Mouse (Mus musculus): ENCODE results near the gene Aldh9a1. TPM values are rescaled to one million over a fixed set of nuclear protein-coding genes. Genes with fewer than 3 reads are reported as not detected.
A peak's percentile ranks its signal among the peaks of the same experiment; 100 is the strongest.

Aldh9a1 gene
- polyA plus RNA-seq, 1 experiment from 2014 or later, result 185 TPM

- Histone ChIP-seq H3K4me2 (replicated peaks; ENCODE audit: low read depth) (no peak overlapping the region), H3K4me1 (replicated peaks; ENCODE audit: control insufficient read depth, insufficient read depth, low read length) (peaks cover 18% of the 10 kb centered on the region; the same call in 1 of the 2 replicates), H3K36me3 (ENCODE audit: control insufficient read depth, insufficient read depth) (no peaks in the 10 kb centered on the region), H3K9me3 (ENCODE audit: control insufficient read depth) (no peaks in the 10 kb centered on the region), H3K27me3 (replicated peaks; ENCODE audit: control insufficient read depth, insufficient read depth, low read length) (no peaks in the 10 kb centered on the region), H3K27ac (ENCODE audit: low read depth, low read length) (0 out of 2 replicates have a peak overlapping the region, but pooled peaks have one; percentile 78), H3K9ac (ENCODE audit: low read depth, low read length) (no peak overlapping the region), H3K4me3 (ENCODE audit: low read depth, low read length) (no peak overlapping the region)
- ATAC-seq, result no peak
- no peak for TF ChIP-seq CTCF (IDR thresholded peaks at IDR 0.05; ENCODE audit: low read depth)
- 56% methylated on average over 2 of the region's 2 CpGs for WGBS
Observed at GRCm38 (mm10) chr1:167386466-167386865, 36.7 kb downstream of the Aldh9a1 start.

- Histone ChIP-seq H3K27ac (ENCODE audit: low read depth, low read length) (peak overlapping the region; percentile 78), H3K9ac (ENCODE audit: low read depth, low read length) (no peak overlapping the region), H3K4me1 (replicated peaks; ENCODE audit: control insufficient read depth, insufficient read depth, low read length) (peaks cover 11% of the 10 kb centered on the region; the same call in 1 of the 2 replicates), H3K4me2 (replicated peaks; ENCODE audit: low read depth) (no peak overlapping the region), H3K27me3 (replicated peaks; ENCODE audit: control insufficient read depth, insufficient read depth, low read length) (no peaks in the 10 kb centered on the region), H3K9me3 (ENCODE audit: control insufficient read depth) (no peaks in the 10 kb centered on the region), H3K36me3 (ENCODE audit: control insufficient read depth, insufficient read depth) (no peaks in the 10 kb centered on the region), H3K4me3 (ENCODE audit: low read depth, low read length) (no peak overlapping the region)
- WGBS, result 34% methylated on average over 2 of the region's 2 CpGs
- peak; percentile 60 for ATAC-seq
- TF ChIP-seq CTCF (IDR thresholded peaks at IDR 0.05; ENCODE audit: low read depth), result no peak
Observed at GRCm38 (mm10) chr1:167387310-167387709, 37.5 kb downstream of the Aldh9a1 start.

GRCm38 (mm10) chr1:167387796-167388195 lies 38.0 kb downstream of the Aldh9a1 start:
- Histone ChIP-seq H3K4me2 (replicated peaks; ENCODE audit: low read depth) (no peak overlapping the region), H3K4me1 (replicated peaks; ENCODE audit: control insufficient read depth, insufficient read depth, low read length) (peaks cover 11% of the 10 kb centered on the region; the same call in 1 of the 2 replicates), H3K27me3 (replicated peaks; ENCODE audit: control insufficient read depth, insufficient read depth, low read length) (no peaks in the 10 kb centered on the region), H3K9ac (ENCODE audit: low read depth, low read length) (no peak overlapping the region), H3K36me3 (ENCODE audit: control insufficient read depth, insufficient read depth) (no peaks in the 10 kb centered on the region), H3K27ac (ENCODE audit: low read depth, low read length) (peak overlapping the region; percentile 46; the same call in 1 of the 2 replicates), H3K4me3 (ENCODE audit: low read depth, low read length) (no peak overlapping the region), H3K9me3 (ENCODE audit: control insufficient read depth) (no peaks in the 10 kb centered on the region)
- ATAC-seq, result no peak
- no peak for TF ChIP-seq CTCF (IDR thresholded peaks at IDR 0.05; ENCODE audit: low read depth)
- WGBS, result 68% methylated on average over 3 of the region's 3 CpGs

- H3K4me1 ChIP-seq (replicated peaks; ENCODE audit: control insufficient read depth, insufficient read depth, low read length), result peaks cover 11% of the 10 kb centered on the region; the same call in 1 of the 2 replicates
- H3K36me3 ChIP-seq (ENCODE audit: control insufficient read depth, insufficient read depth), result no peaks in the 10 kb centered on the region
- H3K27ac ChIP-seq (ENCODE audit: low read depth, low read length), result peak overlapping the region; percentile 60
- WGBS, result 82% methylated on average over 6 of the region's 6 CpGs
- TF ChIP-seq CTCF (IDR thresholded peaks at IDR 0.05; ENCODE audit: low read depth), result no peak
- H3K9me3 ChIP-seq (ENCODE audit: control insufficient read depth), result no peaks in the 10 kb centered on the region
- no peak overlapping the region for H3K4me3 ChIP-seq (ENCODE audit: low read depth, low read length)
- H3K27me3 ChIP-seq (replicated peaks; ENCODE audit: control insufficient read depth, insufficient read depth, low read length), result no peaks in the 10 kb centered on the region
- no peak overlapping the region for H3K4me2 ChIP-seq (replicated peaks; ENCODE audit: low read depth)
- no peak for ATAC-seq
- no peak overlapping the region for H3K9ac ChIP-seq (ENCODE audit: low read depth, low read length)
Observed at GRCm38 (mm10) chr1:167388571-167388970, 38.8 kb downstream of the Aldh9a1 start.

- peak overlapping the region; percentile 65 for H3K27ac ChIP-seq (ENCODE audit: low read depth, low read length)
- no peaks in the 10 kb centered on the region for H3K36me3 ChIP-seq (ENCODE audit: control insufficient read depth, insufficient read depth)
- peaks cover 11% of the 10 kb centered on the region; the same call in 1 of the 2 replicates for H3K4me1 ChIP-seq (replicated peaks; ENCODE audit: control insufficient read depth, insufficient read depth, low read length)
- no peak for TF ChIP-seq CTCF (IDR thresholded peaks at IDR 0.05; ENCODE audit: low read depth)
- no peak overlapping the region for H3K9ac ChIP-seq (ENCODE audit: low read depth, low read length)
- no peaks in the 10 kb centered on the region for H3K27me3 ChIP-seq (replicated peaks; ENCODE audit: control insufficient read depth, insufficient read depth, low read length)
- no peak overlapping the region for H3K4me3 ChIP-seq (ENCODE audit: low read depth, low read length)
- no peaks in the 10 kb centered on the region for H3K9me3 ChIP-seq (ENCODE audit: control insufficient read depth)
- 49% methylated on average over 7 of the region's 7 CpGs for WGBS
- no peak overlapping the region for H3K4me2 ChIP-seq (replicated peaks; ENCODE audit: low read depth)
- ATAC-seq, result peak; percentile 27
Observed at GRCm38 (mm10) chr1:167389584-167389983, 39.8 kb downstream of the Aldh9a1 start.

GRCm38 (mm10) chr1:167390381-167390780 lies 40.6 kb downstream of the Aldh9a1 start:
- 43% methylated on average over 4 of the region's 4 CpGs for whole genome bisulfite sequencing
- Histone ChIP-seq H3K27ac (ENCODE audit: low read depth, low read length) (peak overlapping the region; percentile 65), H3K27me3 (replicated peaks; ENCODE audit: control insufficient read depth, insufficient read depth, low read length) (no peaks in the 10 kb centered on the region), H3K4me2 (replicated peaks; ENCODE audit: low read depth) (peak overlapping the region; percentile 87; the same call in 1 of the 2 replicates), H3K4me1 (replicated peaks; ENCODE audit: control insufficient read depth, insufficient read depth, low read length) (peaks cover 11% of the 10 kb centered on the region; the same call in 1 of the 2 replicates), H3K36me3 (ENCODE audit: control insufficient read depth, insufficient read depth) (no peaks in the 10 kb centered on the region), H3K9me3 (ENCODE audit: control insufficient read depth) (no peaks in the 10 kb centered on the region), H3K9ac (ENCODE audit: low read depth, low read length) (no peak overlapping the region), H3K4me3 (ENCODE audit: low read depth, low read length) (no peak overlapping the region)
- no peak for TF ChIP-seq CTCF (IDR thresholded peaks at IDR 0.05; ENCODE audit: low read depth)
- ATAC-seq, result no peak
